Comparison of ENCODE assay signal across 8 mouse cellular contexts in genomic region chr2:31297602-31298268, GRCm38 (mm10). TPM values are rescaled to one million over a fixed set of nuclear protein-coding genes. Genes with fewer than 3 reads are reported as not detected.
DNase-seq lines count a peak whose midpoint lies in the region; ATAC-seq lines count a peak whose summit lies in the region.

No protein-coding gene starts in this region.

- H3K4me2 ChIP-seq in limb, embryonic 13.5 days (replicated peaks): peak overlapping the region; percentile 69
- H3K4me2 ChIP-seq in midbrain, embryonic 13.5 days (replicated peaks): peak overlapping the region; percentile 50

- peak overlapping the region; percentile 62 for H3K9ac ChIP-seq in limb, embryonic 13.5 days
- H3K9ac ChIP-seq in midbrain, embryonic 13.5 days (replicated peaks): peak overlapping the region; percentile 30

- peaks cover 10% of the 10 kb centered on the region for H3K4me1 ChIP-seq in limb, embryonic 13.5 days
- H3K4me1 ChIP-seq in midbrain, embryonic 13.5 days (replicated peaks): peaks cover 10% of the 10 kb centered on the region

- 4% methylated on average over 17 of the region's 17 CpGs for WGBS in limb, embryonic 13.5 days
- WGBS in midbrain, embryonic 13.5 days: under 1% methylated on average over 17 of the region's 17 CpGs

- no peaks in the 10 kb centered on the region for H3K9me3 ChIP-seq in limb, embryonic 13.5 days
- H3K9me3 ChIP-seq in midbrain, embryonic 13.5 days: no peaks in the 10 kb centered on the region

- peak; percentile 85 for ATAC-seq in common myeloid progenitor, adult 5-6 weeks (replicated peaks; ENCODE audit: low read depth, poor library complexity, severe bottlenecking)
- peak; percentile 92 for ATAC-seq in limb, embryonic 13.5 days (ENCODE audit: low FRiP score, low read depth)
- ATAC-seq in midbrain, embryonic 13.5 days: peak; percentile 77

- peak overlapping the region; percentile 44; the same call in 1 of the 2 replicates for H3K27ac ChIP-seq in limb, embryonic 13.5 days
- no peak overlapping the region for H3K27ac ChIP-seq in midbrain, embryonic 13.5 days

- no peaks in the 10 kb centered on the region for H3K27me3 ChIP-seq in limb, embryonic 13.5 days
- no peaks in the 10 kb centered on the region for H3K27me3 ChIP-seq in midbrain, embryonic 13.5 days

- DNase-seq in urinary bladder, postnatal 14 days (ENCODE audit: low spot score): peak; percentile 56
- DNase-seq in urinary bladder, postnatal 4 days (ENCODE audit: low spot score in 2 of 2): no peak
- DNase-seq in gastrocnemius, postnatal 25 days: peak; percentile 52
- DNase-seq in induced T-regulatory cell, adult 2 months (ENCODE audit: low read depth): peak; percentile 72
- DNase-seq in testis, postnatal 14 days (ENCODE audit: low spot score): peak; percentile 43

- H3K36me3 ChIP-seq in limb, embryonic 13.5 days: peaks cover 17% of the 10 kb centered on the region
- H3K36me3 ChIP-seq in midbrain, embryonic 13.5 days: peaks cover 20% of the 10 kb centered on the region

- peak overlapping the region; percentile 47 for H3K4me3 ChIP-seq in limb, embryonic 13.5 days
- H3K4me3 ChIP-seq in midbrain, embryonic 13.5 days (replicated peaks): peak overlapping the region; percentile 39

RNA-seq across cellular contexts. Expression of gene Hmcn2, which starts 16.5 kb away (rescaled TPM):
- total RNA-seq in common myeloid progenitor, adult 5-6 weeks (2017): not detected in 2 replicates
- total RNA-seq in gastrocnemius, postnatal 25 days (2021): 10 to 100 TPM; 33.0 to 38.1 TPM
- 0.03 and 0.06 TPM in 2 replicates for polyA plus RNA-seq in limb, embryonic 13.5 days (2015; fragmentation: Nextera tagmentation; extraction: Ambion mirVana)
- polyA plus RNA-seq in midbrain, embryonic 13.5 days (2015; fragmentation: Nextera tagmentation; extraction: Ambion mirVana): 0.05 and 0.15 TPM in 2 replicates

RNA-seq across cellular contexts. Expression of gene Ncs1, which starts 52.1 kb away (rescaled TPM):
- total RNA-seq in common myeloid progenitor, adult 5-6 weeks (2017): 2.3 and 6.4 TPM in 2 replicates
- total RNA-seq in gastrocnemius, postnatal 25 days (2021): 1 to 10 TPM; 4.7 to 4.8 TPM
- 46.4 and 49.6 TPM in 2 replicates for polyA plus RNA-seq in limb, embryonic 13.5 days (2015; fragmentation: Nextera tagmentation; extraction: Ambion mirVana)
- polyA plus RNA-seq in midbrain, embryonic 13.5 days (2015; fragmentation: Nextera tagmentation; extraction: Ambion mirVana): 116 and 120 TPM in 2 replicates

Comparison
In these comparisons a context has a peak if more than half of its experiments do, and no peak if none do; other contexts are left out.
1. DNase-seq: peak in urinary bladder, postnatal 14 days (single experiment), gastrocnemius, postnatal 25 days (single experiment), induced T-regulatory cell, adult 2 months (single experiment) and testis, postnatal 14 days (single experiment); none in urinary bladder, postnatal 4 days (0 of 2).
2. RNA of gene Hmcn2, which starts 16.5 kb away (total RNA-seq): 33.0 to 38.1 TPM in gastrocnemius, postnatal 25 days; not detected in common myeloid progenitor, adult 5-6 weeks; every median in the first group is over 10 times any median in the second.
3. Peak in every context shown above with its lines, with median percentiles within 50 percentile points of each other: ATAC-seq.